Mouse (Mus musculus) telencephalon, adult 2 months (tissue): ENCODE results near the gene Dync1i1.
A peak's percentile ranks its signal among the peaks of the same experiment; 100 is the strongest.

Source experiments
- DNase-seq: peaks from one replicate; pipeline ENCODE4 v3.0.0-alpha.2; 2011; ENCODE audit warnings: low read depth, low spot score

Gene Dync1i1

DNA sequence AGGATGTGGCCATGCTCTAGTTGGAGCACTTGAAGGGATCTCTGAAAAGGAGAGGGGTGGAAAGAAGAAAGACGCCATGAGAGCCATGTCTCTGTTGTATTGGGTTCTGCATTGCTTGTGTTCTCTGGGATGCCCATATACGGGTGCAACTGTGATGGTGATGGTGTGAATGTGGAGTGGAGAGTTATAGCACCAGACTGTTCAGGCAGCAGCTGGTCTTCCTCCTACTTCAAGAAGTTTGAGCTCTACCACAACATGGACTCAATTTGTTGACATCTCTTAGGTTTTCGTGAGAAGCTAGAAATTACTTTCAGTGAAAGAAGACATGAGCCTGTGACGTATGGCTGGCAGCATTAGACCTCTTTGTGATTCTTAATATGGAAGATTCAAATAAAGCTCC is 44.8 kb downstream of the Dync1i1 start:
- no peak for DNase-seq

DNA sequence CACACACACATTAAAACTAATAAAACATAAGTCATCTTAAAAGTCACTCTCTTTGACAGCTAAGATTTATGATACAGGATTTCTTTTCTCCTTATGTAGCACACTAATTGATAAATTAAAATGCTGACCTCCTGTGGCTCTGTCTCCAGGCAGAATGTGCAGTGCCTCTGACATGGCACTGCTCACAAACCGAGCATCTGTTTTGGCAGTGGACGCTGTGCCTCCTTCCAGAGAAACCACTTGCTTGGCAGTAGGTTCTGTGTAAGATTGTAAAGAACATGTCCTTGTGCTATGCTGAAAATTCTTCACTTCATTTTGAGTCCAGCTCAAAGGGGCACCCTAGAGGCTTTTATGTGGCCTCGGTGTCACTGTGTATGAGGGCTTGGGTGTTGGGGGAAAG is 50.0 kb downstream of the Dync1i1 start:
- DNase-seq, result no peak

DNA sequence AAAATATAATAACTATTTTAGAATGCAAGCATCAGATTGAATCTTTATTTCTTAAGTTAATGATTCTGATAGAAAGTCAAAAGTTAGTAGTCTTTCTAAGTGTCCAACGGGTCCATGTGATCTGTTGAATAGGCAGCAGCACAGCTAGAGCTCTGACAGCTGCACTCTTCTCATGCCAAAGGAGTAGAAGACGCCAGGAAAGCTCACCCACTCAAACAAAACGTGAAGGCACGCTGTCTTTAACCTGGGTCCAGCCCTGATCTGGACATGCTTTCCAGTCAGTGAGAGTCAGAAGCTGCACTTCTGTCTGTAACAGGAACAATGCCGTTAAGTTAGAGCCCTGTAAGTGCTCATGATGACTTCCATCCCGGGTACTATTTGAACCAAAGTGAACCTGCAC is 56.3 kb downstream of the Dync1i1 start:
- no peak for DNase-seq

DNA sequence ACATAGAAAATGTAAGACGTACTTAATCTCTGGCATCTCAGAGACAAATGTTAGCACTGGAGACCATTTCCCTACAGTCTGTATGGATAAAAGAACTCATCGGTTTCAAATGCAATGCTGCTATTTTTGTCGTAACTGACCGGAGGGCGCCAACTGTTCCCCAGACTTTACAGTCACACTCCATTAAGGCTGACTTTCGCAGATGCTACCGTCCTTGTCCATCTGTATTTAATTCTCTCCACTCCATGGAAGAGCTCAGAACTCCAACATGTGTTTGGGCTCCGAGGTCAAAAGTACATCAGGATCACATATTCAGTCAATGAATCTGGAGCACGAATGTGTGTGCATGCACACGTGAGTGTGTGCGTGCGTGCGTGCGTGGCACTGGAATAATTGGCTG is 58.4 kb downstream of the Dync1i1 start:
- DNase-seq, result no peak

DNA sequence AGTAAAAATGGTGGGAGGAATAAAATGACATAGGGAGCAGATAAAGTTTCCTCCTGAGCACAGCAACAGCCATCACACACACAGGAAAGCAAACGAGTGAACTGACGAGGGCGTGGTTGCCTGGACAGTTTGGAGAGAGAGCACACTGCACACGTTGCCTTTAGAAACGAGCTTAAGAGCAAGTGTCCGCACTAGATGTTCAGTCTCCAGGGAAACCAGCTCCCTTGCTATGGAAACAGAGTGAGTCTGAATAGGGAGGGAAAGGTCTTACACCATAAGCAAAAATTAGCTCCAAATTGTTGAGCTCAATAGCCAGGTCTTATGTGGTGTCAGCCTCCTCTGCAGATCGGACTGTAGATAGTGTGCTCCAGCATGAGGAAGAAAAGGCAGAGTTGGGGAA is 65.2 kb downstream of the Dync1i1 start:
- DNase-seq, result no peak

DNA sequence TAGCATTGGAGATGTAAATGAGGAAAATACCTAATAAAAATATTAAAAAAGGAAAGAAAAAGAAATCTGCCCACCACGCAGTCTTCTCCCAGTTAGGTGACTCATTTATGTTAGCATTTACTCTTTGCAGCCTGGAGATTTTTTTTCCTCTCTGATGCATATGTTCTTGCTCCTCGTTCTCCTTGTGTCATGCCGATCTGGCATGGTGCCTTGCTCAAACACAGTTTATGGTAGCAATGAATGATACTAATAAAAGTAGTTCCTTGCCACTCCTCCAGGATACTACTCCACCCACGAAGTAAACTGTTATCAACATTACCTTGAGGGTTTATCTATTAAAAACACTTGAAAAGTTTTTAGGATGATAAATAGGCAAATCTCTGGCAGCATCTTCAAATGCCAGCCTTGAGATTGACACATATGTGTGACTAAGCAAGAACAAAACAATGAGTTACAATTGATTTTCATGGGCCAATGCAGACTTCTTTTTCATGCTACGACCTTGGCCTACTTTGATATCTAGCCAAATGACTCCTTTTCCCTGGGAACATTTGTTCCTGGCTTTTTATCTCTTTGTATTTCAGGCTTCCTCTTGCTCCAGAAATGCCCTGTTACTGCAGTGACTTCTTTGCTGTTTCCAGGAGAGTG is 68.8 kb downstream of the Dync1i1 start:
- no peak for DNase-seq

DNA sequence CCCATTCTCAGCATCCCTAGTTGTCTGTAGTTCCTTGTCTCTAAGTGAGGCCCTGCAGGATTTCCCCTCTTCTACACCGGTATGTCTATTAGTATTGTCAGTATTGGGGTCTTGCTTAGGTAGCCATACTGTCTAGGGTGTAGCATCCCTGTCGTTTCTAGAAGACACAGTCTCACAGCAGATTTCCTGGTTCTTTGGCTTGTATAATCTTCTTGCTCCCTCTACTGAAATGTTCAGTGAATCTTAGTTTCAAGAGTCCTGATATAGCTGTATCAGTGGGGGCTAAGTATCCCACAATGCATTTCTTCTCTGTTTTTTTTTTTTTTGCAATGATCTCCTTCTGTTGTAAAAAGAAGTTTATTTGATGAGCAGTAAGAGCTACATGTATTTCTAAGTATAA is 69.9 kb downstream of the Dync1i1 start:
- DNase-seq, result no peak

DNA sequence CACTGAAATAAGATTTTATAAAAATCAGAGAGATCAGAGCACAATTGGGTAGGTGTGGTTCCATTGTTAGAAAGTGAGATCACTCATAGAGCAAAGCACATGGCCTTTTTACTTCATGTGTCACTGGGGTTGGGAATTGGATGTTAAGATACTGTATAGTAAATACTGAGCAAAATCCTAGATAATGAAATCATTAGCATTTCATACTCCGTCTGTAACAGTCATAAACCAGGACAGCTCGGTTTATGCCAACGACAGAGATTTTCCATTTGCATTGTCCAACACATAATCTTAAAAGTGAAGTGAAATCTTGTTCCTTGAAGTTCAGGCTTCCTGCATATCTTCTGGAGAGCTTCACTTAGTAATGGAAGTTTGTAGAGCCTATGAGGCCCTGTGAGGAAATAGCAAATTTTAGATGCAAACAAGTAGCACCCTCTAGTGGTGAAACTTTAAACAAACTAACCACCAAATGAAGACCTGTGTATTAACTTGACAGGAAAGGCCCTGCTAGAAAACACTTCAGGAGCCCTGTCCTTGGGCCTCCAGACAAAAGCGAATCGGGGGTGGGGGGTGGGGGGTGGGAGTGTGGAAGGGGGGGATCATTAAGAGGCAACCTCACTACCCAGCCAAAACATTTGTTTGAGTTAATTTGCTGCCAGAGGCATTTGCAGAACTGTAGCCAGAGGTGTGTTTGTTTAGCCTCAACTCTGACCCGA is 76.8 kb downstream of the Dync1i1 start:
- DNase-seq, result peak; percentile 51

DNA sequence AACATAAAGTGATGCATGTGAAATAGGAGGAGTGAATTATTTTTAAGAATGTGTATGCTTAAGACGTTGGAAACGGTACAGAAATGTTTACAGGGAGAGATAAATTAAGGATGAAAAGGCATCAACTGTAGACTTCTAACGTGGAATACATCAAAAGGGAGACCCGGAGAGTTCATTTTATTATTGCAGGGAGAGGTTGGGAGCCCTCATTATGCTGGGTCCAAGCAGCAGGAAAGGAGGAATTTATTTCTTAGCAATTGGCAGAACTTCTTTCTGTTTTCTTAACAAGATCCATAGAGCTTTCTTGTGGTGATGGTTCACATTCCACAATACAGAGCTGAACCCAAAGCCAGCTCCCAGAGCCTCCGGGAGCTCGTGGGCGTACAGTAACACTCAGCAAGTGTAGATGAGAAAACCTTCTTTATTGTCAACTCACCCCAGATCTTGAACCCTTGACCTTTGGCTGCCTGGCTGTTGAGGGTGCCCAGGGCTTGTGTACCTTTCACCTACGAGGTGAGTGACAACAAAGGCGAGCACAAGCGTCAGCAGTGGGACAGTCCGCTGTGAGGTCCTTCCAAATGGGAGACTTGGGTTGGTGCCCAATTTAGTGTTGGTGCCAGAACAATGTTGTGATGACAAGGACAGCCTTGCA is 77.5 kb downstream of the Dync1i1 start:
- no peak for DNase-seq

DNA sequence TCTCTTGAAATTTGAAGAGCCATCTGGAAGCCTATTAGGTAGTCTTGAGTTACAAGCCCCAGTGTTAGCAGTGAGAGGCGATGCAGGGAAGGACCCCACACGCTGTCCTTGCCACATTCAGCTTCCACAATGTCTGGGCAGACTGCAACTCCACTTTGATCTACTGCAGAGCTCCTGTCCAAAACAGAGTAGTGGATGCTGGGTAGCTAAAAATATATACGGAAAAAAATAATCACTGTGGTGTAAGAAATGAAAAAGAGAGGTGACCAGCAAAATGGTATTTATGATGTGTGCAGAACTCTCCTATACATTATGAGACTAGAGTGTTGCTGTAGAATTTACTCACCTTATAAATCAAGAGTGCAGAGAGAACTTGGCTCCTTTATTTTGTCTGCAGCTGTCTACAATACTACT is 82.6 kb downstream of the Dync1i1 start:
- no peak for DNase-seq

DNA sequence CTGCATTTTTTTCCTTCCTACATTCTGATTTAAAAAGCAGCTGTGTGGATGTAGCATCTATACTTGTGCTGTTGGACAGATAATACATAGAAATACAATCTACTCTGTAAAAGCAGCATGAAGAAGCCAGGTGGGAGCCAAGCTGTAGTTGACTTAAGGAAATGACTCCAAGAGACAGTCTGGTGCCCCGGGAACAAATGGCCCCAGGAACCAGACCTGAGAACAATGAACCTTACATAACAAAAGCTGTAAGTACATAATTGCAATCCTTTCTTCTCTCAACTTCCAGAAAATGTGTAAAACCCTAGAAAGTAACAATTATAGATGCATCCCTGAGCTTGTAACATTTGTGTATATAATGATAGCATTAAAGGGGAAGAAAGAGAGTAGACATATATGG is 86.6 kb downstream of the Dync1i1 start:
- DNase-seq, result no peak

DNA sequence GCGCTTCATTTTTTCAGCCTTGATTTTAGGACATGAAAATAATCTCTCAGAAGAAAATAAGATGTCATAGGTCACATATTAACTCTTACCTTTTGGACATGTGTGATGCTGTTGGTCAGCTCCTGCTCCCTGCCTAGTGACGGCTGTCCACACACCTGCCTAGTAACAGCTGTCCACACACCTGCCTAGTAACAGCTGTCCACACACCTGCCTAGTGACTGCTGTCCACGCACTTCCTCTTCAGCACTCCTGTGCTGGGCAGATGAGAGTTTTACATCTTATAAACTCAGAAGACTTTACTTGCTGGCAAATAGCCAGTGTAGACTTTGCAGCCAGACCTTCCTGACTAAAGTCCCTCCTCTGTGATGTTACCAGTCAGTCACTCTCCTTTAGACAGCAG is 94.2 kb downstream of the Dync1i1 start:
- DNase-seq, result no peak

DNA sequence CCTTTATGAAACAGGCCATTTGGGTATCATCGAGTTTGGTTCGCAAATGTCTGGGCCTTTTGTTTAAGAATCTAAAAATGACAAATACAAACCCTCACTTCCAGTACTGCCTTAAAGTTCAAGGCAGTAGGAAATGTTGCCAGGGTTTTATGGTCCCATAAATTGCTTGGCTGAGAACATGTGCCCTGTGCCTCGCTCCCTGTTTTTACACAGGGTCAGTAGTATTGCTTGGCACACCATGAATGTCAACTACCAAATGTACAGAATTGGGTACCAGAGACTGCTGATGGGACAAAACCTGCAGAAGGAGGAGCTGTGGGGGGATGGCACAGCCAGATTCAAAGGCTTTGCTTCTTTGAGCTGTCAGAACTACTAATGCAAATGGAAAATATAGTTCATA is 100.0 kb downstream of the Dync1i1 start:
- DNase-seq, result no peak

DNA sequence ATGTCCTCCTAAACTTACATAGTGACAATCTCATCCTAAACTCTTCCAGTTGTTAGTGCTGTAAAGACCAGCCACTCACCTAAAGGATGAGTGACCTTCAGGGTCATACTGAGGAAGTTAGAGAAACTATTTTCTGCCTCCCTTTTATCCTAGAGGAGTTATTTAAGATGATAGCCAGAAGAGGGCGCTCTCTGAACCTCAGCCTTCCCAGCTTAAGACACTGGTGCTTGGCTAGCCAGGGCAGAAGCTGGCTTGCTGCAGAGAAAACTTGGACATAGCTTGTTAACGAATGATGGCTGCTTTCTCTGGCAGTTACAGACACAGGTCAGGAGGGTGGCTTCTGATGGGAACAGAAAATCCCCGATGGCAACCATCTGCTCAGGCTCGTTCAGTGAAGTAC is 101.6 kb downstream of the Dync1i1 start:
- DNase-seq, result no peak

DNA sequence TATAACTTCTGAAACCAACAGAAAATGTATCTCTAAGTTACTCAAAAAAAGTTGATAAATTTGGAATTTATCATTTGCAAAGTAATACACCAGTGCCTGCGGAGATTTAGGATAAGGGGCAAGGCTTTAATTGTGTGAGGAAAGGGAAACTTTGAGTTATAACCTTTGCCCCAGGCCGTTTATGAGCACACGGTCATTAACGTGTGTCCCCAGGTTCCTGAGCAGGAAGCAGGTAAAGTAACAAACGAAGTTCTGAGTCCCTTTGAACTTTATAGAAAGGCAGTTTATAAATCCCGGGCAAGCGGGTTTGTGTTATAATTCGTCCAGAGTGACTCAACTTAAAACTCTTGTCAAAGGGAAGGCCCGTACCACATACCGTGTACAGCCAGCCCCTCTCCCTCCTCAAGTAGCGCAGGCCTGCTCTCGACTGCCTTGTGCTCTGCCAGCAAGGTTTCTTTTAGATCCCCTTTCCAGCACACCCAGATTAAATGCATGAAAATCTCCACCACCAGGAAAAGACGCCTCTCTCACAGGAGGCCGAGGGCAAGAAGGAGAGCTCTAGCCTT is 103.1 kb downstream of the Dync1i1 start:
- DNase-seq, result no peak

DNA sequence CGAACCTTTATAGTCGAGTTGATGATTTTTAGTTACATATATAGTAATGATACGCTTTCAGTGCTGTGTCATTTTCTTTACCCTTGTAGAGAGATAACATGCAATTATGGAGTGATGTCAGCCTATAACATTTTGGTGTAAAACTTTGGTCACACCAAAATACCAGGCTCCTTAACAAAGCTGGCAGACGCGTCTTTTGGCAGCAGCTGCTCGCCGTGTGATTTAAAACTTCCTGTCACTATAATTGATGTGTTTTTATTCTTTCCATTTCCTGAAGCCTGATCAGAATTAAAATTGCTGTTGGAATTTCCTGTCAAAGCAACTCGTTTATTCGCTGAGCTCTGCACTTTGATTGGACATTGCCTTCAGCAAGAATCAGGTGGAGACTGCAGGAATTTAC is 103.7 kb downstream of the Dync1i1 start:
- no peak for DNase-seq

DNA sequence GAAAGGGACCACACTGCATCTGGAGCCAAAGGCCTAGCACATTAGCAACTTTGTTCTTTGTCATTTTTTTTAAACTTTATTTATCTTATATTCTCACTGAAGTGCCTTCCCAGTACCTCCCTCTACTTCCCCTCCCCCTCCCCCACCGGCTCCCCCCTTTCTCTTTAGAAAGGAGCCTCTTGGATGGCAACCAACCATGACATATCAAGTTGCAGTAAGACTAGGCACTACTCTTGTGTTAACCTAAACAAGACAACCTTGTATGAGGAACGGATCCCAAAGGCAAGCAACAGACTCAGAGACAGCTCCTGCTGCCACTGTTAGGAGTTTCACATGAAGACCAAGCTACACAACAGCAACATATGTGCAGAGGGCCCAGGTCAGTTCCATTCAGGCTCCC is 105.3 kb downstream of the Dync1i1 start:
- DNase-seq, result no peak

DNA sequence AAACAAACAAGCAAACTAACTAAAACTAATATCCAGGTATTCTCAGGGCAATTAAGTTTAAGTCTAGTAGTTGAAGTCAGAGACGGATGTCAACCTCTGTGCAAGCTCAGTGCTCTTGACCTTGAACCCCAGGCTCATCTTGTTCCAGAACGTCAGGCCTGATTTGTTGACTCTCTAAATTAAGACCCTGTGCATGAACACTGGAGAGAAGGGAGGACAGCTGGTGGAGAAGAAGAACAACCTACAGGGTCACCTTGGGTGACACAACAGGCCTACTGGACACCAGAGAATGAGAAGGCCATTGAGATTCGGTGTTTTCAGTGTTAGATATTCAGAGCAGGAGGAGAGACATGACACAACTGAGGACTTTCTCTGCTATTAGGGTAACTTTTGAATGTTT is 105.8 kb downstream of the Dync1i1 start:
- DNase-seq, result no peak

DNA sequence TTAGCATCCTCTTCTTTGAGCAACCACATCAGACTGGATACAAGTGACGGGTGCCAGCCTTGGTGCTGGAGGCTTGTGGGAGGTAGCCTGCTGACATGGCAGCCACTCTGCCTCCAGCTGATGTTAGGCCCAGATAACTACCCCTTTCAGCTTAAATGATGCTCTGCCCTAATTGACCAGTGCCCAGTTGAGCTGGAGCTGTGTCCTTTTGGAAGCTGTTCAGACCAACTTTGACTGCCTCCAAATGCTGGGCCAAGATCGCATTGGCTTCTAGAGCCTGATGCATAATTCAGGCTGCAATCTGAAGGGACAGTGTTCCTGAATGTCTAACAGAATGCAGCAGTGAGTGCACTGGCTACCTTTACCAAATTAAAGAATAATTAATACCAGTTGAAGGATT is 107.4 kb downstream of the Dync1i1 start:
- DNase-seq, result no peak

DNA sequence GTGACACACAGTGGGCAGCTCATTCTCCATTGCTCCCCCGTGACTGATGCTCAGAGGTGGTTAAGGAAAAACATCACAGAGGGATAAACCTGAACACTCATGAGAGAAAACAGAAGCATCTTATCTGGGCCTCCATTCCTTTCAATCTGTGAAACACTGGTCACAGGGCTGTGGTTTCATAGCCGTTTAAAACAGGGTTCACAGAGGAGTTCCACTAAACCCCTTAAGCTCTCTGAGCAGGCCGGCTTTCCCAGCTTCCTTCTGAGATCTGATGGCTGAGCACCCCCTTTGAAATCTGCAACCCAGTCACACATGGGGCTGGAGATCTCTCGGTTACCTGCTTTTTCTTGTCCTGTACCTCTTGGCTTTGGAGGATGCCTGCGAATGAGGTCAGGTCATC is 117.0 kb downstream of the Dync1i1 start:
- no peak for DNase-seq

DNA sequence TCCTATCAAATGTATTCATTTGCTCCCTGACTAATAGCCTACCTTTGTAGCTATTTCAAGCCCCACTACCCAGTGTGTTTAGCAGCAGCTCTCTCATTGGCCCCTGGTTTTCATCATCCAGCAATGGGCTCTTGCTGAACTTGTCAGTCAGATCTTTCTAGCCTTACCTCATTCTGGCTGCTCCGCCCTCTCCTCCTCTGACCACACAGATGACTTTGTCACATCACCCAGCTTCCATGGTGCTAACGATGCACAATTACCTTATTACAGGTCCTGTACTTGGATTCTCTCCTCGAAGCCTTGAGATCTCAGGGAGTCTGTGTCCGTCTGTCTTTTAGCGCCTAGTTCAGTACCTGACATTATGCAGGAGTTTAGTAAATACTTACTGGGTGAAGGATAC is 120.7 kb downstream of the Dync1i1 start:
- DNase-seq, result no peak

DNA sequence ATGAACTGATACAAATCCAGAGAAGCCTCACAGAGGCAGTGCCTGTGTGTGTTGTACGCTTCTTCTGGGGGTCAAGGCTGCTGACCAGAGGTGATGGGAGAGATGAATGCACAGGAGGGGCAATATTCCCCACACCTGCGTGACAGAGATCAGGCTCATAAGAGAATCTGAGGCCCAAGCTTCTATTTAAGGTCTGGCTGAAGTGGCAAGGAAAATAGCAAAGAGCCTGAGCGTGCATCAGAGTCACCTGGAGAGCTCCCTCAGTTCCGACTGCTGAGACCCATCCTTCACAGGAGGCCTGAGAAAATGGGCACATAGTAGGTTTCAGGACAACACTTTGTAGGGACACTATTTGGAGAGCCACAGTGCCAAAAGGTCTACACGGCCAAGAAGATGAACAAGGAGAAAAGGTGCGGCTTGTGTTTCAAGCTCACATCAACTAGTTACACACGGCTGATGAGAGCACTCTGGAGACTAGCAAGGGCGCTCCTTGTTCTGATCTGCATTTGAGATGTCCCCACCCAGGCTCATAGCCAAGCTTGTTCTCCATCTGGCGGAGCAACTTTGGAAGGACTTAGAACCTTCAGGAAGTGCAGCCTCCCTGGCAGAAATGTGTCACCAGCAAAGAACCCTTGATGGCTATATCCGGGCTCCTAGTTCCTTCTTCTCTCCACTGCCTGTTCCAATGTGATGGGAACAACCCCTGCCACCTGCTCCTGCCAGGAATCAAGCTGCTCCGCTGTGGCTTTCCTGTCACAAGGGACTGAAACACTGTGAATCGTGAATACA is 128.8 kb downstream of the Dync1i1 start:
- no peak for DNase-seq
